Mouse (Mus musculus) lung, postnatal 4 days (tissue): Measurements from ENCODE around the gene Nfam1.
A peak's percentile ranks its signal among the peaks of the same experiment; 100 is the strongest.

Experiments used
- DNase-seq, 2 experiments: peaks; one replicate each; pipeline ENCODE4 v3.0.0; 2021

Nfam1 gene

DNA sequence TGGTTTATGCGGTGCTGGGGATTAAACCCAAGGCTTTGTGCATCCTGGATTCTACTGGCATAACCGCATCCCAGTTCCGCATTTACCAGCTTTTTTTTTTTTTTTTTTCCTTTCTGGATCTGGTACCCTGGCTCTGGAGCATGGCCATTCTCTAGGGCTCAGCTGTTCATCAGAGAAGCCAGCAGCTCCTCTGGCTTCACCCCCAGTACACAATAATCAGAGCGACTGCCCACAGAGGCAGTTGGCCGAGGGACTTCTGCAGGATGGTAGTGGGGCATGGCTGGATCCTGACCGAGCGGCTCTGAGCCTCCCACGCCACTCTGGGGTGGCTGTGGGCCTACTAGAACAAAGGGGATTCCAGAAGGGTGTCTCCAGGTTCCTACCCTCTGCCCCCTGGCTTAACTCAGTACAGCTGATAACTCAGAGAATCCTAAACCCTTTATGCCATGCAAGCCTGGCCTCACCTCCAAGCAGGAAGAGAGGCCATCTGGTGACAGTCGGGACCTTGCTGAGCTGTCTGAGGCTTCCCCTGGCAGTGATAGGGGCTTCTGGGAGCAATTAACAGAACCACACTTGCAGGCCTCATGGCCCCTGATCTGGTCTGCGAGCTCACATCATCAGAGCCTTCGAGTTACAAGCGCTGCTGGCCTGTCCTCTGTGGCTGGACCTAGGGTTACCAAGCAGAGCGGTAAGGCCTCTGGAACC, 40.9 kb downstream of the Nfam1 start:
- no peak for DNase-seq

DNA sequence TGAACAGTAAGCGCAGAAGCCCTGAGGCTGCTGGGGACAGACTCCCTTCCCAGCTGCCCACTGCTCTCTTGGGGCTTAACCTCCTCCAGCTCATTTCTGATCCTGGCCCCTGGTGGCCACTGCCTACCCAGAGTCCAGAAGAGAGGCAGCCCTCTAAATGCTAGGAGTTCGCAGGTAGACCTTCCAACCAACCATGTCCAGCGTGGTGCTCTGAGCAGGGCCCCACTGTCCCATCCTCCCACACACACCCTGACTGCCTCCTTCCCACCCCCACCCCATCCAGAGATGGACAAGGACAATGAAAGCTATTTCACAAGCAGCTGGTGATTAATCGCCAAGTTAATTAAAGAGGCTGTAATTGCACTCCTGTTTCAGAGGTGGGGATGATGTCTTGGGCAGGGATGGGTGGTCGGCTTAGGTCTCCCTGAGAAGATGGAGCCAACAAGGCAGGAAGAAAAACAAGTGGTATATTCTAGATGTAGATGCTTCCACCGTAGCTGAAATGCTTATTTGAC, 43.9 kb downstream of the Nfam1 start:
- DNase-seq, result no peak

DNA sequence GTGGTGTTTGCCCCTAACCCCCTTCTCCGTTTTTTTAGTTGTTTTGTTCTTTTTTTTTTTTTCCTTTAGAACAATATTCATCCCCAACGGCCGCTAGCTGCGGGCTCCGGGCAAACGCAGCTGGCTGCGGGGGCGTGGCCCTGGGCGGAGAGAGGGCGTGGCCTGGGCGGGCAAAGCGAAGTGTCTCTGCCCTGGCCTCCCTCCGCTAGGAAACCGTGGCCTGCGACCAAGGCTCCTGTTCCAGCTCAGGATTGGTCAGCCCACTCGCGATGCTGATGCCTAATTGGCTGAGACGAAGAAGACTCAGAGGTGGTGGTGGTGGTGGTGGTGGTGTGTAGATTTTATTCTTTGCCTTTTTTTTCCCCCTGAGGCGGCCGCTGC, 45.4 kb downstream of the Nfam1 start, which contains the start of gene Tcf20:
TSS of gene Tcf20 (minus strand) at position 141 of the 381 bp plus-strand sequence.
- DNase-seq, result peak; percentile 93 to 95

DNA sequence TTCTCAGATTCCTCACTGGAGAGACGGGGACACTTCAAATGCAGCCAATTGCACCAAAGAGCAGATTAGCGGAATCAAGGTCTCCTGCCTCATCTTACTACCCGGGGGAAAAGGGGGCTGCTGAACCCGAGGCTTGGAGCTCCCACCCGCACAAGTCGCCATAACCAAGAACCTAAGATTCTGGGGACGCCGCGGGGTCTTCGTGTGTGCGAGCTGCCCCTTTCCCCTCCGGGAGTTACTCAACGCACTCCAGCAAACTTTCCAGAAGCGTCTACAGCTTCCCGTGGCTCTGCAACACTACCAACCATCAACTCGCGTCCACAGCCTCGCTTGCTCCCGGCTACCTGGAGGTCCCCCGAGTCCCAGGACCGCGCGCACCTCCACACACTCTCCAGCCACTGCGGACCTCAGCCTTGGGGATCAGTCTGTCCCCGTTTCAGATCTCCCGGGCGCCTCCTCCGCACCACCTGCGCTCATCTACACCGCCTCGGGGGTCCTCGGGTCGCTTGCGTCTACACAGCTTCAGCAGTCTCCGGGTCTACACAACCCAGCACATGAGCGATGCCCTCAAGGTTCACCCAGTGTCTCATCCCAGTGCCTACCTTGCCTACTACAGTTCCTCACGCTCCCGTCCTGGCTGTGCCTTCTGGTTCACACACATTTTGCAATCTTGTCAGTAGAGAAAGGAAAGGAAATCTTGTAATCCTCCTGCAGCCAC, 45.9 kb downstream of the Nfam1 start:
- DNase-seq, result no peak

DNA sequence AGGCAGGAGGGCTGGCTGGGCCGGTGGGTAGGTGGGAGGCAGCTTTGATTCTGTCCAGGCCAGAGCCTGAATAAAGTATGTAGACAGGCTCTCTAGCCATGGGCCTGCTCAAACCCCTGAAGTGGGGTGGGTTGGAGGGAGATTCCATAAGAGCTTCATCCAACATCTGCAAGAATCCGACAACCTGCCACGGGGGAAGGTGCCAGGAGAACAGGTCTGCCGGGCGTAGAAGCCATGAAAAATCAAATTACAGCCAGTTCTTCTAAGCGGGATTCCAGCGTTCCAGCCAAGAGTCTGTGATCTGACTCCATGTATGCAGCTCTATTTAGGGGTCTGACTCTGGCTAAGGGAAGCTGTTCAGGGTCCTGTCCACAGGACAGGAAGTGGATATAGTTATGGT, 48.5 kb downstream of the Nfam1 start:
- no peak for DNase-seq

DNA sequence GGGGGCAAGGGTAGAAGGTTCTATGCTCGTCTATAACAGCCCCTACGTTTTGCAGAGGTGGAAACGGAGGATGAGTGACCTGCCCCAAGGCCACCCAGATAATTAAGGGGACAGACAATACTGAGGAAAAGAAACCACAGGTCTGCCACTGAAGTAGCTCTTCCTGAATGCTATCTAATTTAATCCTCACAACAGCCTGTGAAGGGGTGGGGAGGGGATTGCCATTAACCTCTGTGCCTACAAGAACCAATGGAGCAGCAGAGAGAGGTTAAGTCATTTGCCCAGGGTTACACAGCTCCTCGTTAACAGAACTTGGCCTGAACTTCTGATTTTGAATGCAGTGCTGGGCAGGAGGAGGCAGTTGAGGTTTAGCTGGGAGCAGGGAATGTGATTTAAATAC, 49.0 kb downstream of the Nfam1 start:
- DNase-seq, result no peak

DNA sequence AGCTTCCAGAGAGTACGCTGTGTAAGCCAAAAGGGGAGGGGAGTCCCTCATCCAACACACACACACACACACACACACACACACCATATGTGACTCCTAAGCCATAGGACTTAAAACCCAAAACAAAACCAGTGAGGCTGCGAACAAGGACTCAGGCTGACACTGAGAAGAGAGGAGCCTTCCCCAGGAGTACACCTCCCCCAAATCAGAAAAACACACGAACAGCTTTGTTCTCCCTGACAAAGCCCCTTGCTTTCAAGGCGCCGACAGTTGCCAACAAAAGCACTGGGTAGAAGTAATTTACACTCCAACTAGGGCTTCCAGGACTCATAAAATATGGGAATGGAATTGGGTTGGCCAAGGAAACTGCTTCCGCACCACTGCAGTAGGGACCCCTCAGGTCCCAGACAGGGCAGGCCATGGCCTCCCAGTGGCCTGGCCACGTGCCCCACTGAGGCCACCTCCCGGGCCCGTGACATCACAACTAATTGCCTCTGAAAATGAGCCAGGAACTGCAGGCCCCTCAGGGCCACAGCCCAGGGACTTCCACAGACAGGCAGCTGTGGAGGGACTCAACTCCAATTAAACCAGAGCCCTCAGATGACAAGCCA, 49.6 kb downstream of the Nfam1 start:
- DNase-seq, result peak in 1 of 2 experiments; percentile 53

DNA sequence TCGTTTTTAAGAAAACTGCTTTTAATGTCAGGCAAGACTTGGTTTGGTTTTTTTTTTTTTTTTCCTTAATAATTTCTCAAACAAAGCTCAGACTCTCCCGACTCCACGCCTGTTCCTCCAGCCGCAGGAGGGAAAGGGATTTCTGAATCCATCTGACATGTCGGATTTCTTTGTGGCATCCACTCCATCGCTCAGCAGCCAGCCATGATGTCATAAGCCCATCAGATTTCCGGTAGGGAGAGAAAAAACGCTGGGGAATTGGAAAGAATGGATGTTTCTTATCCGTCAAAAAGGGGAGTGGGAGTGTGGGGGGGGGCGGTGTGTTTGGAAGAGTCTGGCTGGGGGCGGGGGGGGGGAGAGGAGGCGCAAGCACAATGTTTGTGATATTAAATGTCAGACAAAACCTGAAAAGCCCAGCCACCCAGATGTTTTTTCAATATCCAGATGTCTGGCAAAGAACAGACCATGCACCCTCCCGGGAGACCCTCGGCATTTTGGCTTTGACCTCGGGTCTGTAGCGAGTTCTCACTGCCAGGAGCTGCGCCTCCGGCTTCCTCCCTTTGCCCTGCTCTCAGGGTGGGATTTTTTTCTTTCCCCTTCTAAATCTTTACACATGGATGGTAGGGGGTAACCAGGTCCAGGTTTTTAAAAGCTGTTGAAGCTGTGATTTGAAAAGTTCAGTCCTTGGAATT, 50.2 kb downstream of the Nfam1 start:
- no peak for DNase-seq

DNA sequence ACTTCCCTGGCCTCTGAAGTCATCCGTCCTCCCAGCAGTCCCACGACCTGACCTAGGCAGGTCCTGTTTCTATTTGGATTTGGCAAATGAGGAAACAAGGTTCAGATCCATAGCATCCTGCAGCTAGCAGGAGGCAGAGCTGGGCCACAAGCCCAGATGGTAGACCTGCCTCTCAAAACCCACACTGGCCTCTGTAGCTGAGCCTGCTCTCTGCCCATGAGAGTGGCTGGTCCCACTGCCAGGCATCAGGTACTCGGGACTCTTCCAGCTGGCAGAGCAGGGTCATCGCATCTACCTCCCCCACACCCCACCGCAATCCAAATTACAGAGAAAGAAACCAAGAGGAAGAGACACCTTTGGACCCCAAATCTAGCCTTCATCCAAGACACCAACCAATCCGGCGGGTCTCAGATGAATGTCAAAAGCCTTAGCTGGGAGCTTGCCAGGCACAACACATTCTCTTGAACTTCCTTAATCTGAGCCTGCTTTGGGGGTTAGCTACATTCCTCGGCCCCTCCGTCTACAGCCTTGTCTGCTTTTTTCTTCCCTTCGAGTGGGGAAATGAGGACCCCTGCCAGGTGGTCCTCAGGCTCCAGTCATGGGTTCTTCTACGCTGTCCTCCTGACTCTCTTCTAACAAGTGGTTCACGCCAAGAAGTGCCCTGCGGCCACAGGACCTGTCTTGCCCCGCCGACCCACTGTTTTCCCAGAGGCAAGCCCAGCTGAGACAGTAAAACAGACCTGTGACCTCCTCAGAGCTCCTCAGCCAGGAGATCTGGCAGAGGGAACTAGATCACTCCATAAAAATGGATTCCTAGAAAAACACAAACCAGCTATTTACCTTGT, 51.2 kb downstream of the Nfam1 start:
- no peak for DNase-seq

DNA sequence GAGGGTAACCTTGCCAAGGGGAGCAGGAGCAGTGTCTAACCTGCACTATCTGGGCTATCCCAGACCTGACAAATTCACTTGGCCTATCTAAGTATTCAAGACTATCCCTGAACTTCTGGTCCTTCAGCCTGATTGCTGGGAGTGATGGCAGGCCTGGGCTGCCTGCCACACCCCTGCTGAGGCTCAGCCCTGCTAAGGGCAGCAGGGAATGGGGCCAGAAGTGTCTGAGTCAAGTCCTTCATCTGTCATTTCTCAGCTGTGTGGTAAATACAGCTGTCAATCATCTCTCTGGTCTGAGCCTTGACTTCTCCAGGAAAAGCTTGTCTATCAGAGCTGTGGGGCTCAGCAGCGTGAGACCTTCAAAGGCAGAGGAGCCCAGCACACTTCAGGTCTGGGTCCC, 53.6 kb downstream of the Nfam1 start:
- no peak for DNase-seq

DNA sequence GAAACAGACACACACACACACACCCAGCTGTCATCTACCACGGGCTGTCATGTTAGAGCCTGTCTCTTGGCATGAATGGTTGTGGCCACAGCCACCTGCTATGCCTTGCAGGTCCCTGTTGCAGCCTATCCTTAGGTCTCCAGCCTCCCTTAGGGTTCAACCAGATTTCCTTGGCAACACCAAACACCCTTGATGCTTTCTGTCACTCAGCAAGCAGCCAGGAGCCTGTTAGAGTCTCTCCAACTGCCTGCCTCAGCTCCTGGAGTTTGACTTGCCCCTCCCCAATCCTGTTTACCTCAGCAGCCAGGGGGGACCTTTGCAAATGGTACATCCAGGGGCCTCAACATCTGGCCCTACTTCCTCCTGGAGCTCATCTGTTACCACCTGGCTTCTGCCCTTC, 58.6 kb downstream of the Nfam1 start:
- DNase-seq, result no peak

DNA sequence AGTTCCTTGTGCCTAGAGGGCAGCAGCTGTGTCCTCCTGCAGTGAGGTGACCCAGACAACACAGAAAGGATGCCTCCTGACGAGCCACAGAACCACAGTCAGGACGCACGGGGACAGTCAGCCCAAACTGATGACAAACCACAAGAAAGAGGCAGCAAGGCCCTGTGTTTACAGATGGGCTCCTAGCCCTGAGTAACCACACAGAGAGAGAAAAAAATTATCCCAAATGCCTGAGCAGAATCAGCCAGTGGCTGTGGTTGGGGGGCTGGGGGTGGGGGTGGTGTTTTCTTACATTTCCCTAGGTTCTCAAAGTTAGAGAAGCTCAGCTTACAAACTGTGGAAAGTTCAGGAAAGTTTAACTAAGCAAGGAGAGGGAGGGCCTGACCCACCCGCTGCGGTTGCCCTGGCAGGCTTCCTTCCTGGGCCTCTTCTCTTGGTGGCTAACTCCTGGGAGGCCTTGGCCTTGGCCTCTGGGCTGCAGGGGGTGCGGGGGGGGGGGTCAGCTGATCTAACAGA, 63.8 kb downstream of the Nfam1 start:
- no peak for DNase-seq

DNA sequence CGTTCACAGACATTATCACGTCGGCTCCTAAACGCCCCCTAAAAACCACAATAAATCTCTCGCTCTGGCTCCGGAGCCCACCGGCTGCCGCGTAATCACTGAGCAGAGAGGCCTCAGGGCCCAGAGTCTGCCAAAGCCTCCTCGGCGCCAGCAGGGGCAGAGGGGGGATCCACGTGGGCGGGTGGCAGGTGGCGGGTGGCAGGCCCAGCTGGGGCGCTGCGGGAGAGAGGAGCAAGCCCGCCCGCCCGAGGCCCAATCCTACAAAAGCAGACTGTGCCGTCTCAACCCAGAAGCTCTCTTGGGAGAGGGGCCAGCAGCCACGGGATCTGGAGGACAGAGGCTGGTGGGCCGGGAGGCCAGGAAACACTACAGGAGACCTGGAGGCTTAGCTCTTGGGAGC, 64.7 kb downstream of the Nfam1 start:
- DNase-seq, result no peak

DNA sequence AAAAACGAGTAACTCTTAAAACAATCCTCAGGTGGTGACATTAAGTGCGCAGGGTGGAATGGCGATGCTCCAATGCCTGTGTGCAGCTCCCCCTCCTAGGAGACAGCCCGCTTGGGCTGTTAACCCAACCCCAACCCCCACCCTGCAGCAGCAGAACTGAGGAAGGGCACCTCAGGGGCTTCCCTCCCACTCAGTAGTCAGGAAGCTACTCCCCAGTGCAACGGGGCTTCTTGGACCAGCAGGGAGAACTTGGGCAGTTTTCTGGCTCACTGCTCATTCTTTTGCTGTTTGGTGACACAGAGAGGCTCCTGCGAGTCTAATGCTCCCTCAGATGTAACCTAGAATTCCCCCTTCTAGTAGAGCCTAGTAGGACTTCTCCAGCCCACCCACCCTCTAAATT, 65.2 kb downstream of the Nfam1 start:
- no peak for DNase-seq

DNA sequence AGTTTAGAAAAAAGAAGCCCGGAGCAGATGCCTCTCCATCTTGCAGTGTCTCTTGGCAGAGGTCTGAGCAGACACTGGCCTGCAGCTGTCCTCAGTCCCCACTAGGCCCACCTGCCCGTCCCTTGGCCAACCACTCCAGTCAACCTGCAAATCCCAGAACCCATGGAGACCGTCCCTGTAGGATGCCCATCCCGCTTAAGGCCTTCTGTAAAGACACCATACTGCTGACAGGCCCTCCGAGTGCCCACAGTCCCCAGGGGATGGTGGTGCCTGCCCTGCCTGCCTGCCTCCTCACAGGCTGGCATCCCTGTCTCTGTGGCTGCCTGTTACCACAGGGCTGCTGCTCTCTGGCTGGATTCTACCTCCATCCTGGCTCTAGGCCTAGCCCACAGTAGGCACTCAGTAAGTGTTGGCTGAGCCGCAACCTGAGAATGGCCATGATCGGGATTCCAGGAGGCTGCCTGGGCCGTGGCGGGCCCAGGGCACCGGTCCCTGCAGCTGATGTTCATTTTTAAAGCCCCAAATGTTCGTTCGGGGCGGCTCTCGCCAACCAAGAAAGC, 68.8 kb downstream of the Nfam1 start:
- no peak for DNase-seq

DNA sequence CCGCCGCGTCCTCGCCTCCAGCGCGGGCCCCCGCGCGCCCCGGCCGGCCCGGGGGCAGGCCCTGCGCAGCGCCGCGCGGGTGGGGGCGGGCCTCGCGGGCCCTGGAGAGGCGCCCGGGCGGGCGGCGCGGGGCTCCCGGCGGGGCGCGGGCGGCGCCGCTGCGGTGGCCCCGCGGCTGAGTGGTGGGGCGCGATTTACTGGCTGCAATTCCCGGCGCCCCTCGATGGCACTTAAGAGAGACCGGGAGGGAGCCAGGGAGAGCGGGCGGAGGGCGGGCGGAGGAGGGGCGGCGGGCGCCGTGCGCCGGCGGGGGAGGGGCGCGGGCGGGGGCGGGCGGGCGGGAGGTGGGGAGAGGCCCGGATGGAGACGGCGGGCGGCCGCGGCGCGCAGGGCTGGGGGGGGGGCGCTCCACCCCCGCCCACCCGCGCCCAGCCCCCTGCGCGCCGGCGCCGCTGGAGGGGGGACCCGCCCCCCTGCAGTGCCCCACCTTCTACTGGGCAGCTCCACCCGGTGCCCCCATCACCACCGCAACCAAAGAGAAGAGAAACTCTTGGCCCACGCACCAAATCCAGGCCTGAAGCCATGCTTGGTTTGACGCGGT, 69.5 kb downstream of the Nfam1 start:
- peak in 1 of 2 experiments; percentile 52 for DNase-seq

DNA sequence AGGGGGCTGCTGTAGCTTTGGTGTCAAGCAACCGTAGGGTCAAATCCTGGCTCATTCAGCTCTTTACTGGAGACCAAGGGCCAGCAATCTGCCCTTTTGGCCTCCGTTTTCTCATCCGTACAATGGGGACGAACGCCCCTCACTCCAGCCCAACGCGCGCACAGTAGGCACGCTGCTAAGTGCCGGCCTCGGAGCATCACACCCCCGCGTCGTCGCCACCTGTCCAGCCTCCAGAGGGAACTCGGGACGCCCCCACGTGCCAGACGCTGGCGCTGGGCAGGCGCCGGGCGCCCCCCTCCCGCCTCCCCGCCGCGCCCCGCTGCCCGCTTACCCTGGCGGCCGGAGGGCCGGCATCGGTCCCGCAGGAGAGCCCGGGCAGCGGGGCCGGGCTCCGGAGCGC, 70.0 kb downstream of the Nfam1 start:
- no peak for DNase-seq

DNA sequence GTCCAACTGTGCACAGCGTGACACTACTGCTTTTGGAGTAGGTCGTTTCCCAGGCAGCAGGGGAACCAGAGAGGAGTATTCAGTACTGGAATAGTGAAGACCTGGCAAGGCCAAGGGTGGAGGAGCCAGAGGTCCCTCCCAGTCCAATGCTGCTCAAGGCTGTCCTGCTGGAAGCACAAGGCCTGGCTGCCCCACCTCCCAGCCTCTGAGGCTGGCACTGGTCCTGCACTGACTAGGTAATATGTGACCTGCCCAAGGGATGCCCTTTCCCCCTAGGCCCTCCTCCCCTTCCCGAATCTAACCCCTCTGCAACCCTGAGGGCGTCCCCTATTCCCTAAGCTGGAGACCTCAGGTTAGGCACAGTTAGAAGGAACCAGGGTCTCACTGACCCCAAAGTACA, 70.6 kb downstream of the Nfam1 start:
- no peak for DNase-seq

DNA sequence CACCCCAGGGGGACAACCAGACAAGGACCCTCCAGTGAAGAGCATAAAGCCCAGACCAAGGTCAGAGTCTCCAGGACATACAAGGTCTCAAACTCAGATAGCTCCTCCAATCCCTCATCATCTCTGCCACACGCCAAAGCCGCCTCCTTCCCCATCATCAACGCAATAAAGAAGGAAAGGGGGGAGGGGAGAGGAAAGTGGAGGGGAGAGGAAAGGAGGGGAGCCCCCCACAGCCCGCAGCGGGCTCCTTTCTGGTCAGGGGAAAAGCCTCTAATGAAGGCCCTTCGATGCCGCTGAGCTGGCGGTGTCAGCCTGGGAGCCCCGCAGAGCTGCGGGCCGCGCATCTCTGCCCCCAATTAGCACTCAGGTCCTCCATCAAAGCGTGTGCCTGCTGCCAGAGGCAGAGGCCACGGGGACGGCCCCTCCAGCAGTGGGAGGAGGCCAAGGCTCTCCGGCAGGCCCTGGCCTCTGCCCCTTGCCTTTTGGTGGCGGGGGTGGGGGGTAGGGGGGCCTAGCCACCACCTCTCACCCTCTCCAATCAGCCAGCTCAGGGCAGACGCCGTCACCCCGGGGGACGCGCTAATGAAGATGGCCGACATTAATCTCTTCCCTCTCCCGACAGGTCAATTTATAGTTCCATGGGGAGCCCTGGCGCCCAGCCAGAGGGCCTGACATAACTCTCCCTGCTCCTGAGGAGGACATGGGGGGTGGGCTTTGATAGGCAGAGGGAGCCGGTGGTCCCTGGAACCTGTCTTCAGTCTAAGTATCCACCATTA, 72.1 kb downstream of the Nfam1 start:
- DNase-seq, result no peak

DNA sequence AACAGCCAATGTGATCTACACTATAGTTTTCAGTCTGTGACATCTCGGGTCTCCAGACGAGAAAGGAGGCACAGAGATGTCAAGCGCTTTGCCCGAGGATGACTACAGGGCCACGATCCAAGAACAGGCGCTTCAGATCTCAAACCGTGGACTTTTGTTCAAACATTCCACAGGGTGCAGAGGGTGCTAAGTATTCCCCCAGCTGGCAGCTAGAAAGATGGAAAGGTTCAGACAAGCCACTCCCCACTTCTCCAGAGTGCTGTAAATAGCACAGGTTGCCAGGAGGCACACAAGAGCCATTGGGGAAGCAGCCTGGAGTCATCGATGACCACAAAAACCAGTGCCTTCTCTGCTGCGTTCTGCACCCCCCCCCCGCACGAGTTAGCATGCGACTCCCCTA, 74.0 kb downstream of the Nfam1 start:
- DNase-seq, result peak in 1 of 2 experiments; percentile 42
